Mouse (Mus musculus): ENCODE measurements at regions not wholly inside any gene's neighbourhood (a gene's known extent, or its start where the extent isn't known, plus 50 kb on each side); places are given as distances from the start of the nearest gene placed in this dataset.

GRCm38 (mm10) chr7:136670675-136671074, 223.7 kb upstream of the Mgmt start:
- Histone ChIP-seq H3K27ac (ENCODE audit: low read depth, low read length) (no peak overlapping the region), H3K27me3 (ENCODE audit: control insufficient read depth, insufficient read depth, low read length) (peaks cover 60% of the 10 kb centered on the region)
- no peak for ATAC-seq (replicated peaks; ENCODE audit: low FRiP score)

GRCm38 (mm10) chr7:136674159-136674558, 220.3 kb upstream of the Mgmt start:
- DNase-seq (ENCODE audit: low spot score) (no peak), ATAC-seq (replicated peaks; ENCODE audit: low FRiP score) (no peak)
- Histone ChIP-seq H3K27me3 (ENCODE audit: control insufficient read depth, insufficient read depth, low read length) (peaks cover 27% of the 10 kb centered on the region), H3K4me3 (ENCODE audit: low read depth, low read length) (no peak overlapping the region), H3K4me2 (ENCODE audit: low read depth, low read length, severe bottlenecking) (no peak overlapping the region), H3K27ac (ENCODE audit: low read depth, low read length) (no peak overlapping the region), H3K9ac (ENCODE audit: low read length) (no peak overlapping the region), H3K4me1 (replicated peaks; ENCODE audit: control insufficient read depth, insufficient read depth, low read length) (0 out of 2 replicates have a peak, but pooled peaks cover 3% of the 10 kb centered on the region), H3K9me3 (ENCODE audit: control insufficient read depth, low read length) (no peaks in the 10 kb centered on the region), H3K36me3 (ENCODE audit: control insufficient read depth, insufficient read depth, low read length) (no peaks in the 10 kb centered on the region)
- 39% methylated on average over 5 of the region's 5 CpGs for WGBS

More at GRCm38 (mm10) chr7:136670675-136671074, 223.7 kb upstream of the Mgmt start:
- no peak overlapping the region for H3K9ac ChIP-seq (ENCODE audit: low read length)
- no peaks in the 10 kb centered on the region for H3K9me3 ChIP-seq (ENCODE audit: control insufficient read depth, low read length)
- no peaks in the 10 kb centered on the region for H3K36me3 ChIP-seq (ENCODE audit: control insufficient read depth, insufficient read depth, low read length)
- H3K4me3 ChIP-seq (ENCODE audit: low read depth, low read length): no peak overlapping the region
- H3K4me1 ChIP-seq (replicated peaks; ENCODE audit: control insufficient read depth, insufficient read depth, low read length): 0 out of 2 replicates have a peak, but pooled peaks cover 4% of the 10 kb centered on the region
- WGBS: 67% methylated on average over 7 of the region's 7 CpGs
- no peak for DNase-seq (ENCODE audit: low spot score)
- no peak overlapping the region for H3K4me2 ChIP-seq (ENCODE audit: low read depth, low read length, severe bottlenecking)

DNA sequence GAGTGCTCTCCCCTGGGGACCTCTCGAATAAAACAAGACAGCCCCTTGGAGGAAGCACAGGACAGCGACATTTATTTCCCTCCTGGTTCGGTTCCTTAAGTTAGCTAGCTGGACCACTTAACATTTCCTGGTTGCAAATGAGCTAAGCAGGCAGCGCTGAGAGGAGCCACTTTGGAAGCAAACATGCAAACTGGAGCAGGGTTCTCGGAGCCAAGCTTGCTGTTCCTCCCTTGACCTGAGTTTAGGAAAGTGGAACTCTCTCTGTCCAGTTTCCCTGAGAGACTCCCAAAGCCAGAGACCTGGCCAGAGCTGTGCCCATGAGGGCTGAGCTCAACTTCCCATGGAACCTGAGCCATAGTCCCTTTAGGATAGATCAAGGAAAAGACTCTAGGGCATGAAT, 219.4 kb upstream of the Mgmt start:
- ATAC-seq (replicated peaks; ENCODE audit: low FRiP score): no peak
- H3K36me3 ChIP-seq (ENCODE audit: control insufficient read depth, insufficient read depth, low read length): no peaks in the 10 kb centered on the region
- no peak overlapping the region for H3K27ac ChIP-seq (ENCODE audit: low read depth, low read length)
- no peak overlapping the region for H3K9ac ChIP-seq (ENCODE audit: low read length)
- H3K4me3 ChIP-seq (ENCODE audit: low read depth, low read length): no peak overlapping the region
- H3K4me2 ChIP-seq (ENCODE audit: low read depth, low read length, severe bottlenecking): no peak overlapping the region
- WGBS: 60% methylated on average over 5 of the region's 5 CpGs
- H3K4me1 ChIP-seq (replicated peaks; ENCODE audit: control insufficient read depth, insufficient read depth, low read length): 0 out of 2 replicates have a peak, but pooled peaks cover 3% of the 10 kb centered on the region
- no peak for DNase-seq (ENCODE audit: low spot score)
- no peaks in the 10 kb centered on the region for H3K9me3 ChIP-seq (ENCODE audit: control insufficient read depth, low read length)
- peaks cover 19% of the 10 kb centered on the region for H3K27me3 ChIP-seq (ENCODE audit: control insufficient read depth, insufficient read depth, low read length)

DNA sequence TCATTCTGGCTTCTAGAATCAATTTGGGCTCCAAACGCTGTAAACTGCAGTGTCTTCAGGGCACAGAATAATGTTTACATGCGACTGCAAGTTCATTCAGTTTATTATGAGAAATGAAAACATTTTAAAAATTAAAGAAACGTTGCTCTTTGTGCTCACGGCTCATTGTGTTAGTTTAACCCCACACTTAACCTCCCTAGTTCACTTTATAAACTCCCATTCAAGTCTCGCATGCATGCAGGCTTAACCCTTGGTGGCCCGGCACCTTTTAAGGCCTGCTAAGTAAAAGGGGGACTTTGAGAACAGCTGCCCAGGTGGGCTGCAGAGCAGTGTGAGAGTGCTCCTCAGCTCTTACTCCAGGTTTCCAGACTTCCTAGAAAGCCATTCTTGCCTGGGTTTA, 218.3 kb upstream of the Mgmt start:
- Histone ChIP-seq H3K9ac (ENCODE audit: low read length) (no peak overlapping the region), H3K4me3 (ENCODE audit: low read depth, low read length) (no peak overlapping the region), H3K27ac (ENCODE audit: low read depth, low read length) (no peak overlapping the region), H3K27me3 (ENCODE audit: control insufficient read depth, insufficient read depth, low read length) (peaks cover 11% of the 10 kb centered on the region; the same call in 1 of the 2 replicates), H3K9me3 (ENCODE audit: control insufficient read depth, low read length) (no peaks in the 10 kb centered on the region), H3K4me2 (ENCODE audit: low read depth, low read length, severe bottlenecking) (no peak overlapping the region), H3K4me1 (replicated peaks; ENCODE audit: control insufficient read depth, insufficient read depth, low read length) (0 out of 2 replicates have a peak, but pooled peaks cover 3% of the 10 kb centered on the region), H3K36me3 (ENCODE audit: control insufficient read depth, insufficient read depth, low read length) (no peaks in the 10 kb centered on the region)
- 24% methylated on average over 6 of the region's 6 CpGs for WGBS
- ATAC-seq (replicated peaks; ENCODE audit: low FRiP score) (no peak), DNase-seq (ENCODE audit: low spot score) (no peak)

DNA sequence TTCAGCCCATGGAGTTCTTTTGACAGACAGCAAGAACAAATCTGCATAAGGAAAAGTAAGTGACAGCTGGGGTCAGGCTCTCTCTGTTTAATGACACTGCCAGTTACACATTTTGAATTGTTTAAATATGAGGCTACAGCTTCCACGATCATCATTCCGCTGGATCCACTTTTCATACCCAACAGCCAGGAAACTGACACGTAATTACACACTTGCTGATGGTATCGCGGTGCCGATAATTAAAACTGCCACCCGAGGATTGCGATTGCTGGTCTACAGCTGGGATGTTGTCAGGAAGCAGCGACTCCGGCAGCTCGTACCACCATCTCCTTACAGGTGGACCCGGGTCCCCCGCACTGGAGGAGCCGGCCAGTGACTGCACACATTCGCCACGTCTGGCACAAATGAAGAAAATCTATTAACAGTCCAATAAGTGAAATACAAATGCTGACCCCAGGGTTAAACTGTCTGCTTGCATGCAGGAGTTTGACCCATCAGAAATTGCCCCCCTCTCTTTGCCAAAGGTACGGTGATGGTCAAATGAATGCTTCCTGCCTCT, 217.3 kb upstream of the Mgmt start:
- no peaks in the 10 kb centered on the region for H3K36me3 ChIP-seq (ENCODE audit: control insufficient read depth, insufficient read depth, low read length)
- WGBS: 80% methylated on average over 17 of the region's 17 CpGs
- no peak for ATAC-seq (replicated peaks; ENCODE audit: low FRiP score)

DNA sequence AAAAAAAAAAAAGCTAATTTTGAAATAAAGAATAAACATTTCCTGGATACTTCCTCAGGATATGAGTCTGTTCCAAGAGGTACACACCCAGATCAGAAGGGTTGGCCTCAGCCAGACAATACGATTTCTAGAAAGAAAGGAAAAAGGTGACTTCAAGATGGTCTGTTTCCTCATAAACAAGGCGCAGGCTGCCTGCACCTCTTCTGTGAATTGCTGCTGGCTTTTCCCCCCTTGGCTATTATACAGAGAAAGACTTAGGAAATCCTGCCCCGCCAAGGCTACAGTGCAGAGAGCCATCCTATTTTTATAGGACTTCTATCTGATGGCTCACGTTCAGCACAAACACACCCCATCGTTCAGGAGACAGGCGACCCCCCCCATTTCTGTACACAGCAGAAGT, 204.8 kb upstream of the Mgmt start:
- 0 out of 2 replicates have a peak, but pooled peaks cover 3% of the 10 kb centered on the region for H3K4me1 ChIP-seq (replicated peaks; ENCODE audit: control insufficient read depth, insufficient read depth, low read length)
- no peaks in the 10 kb centered on the region for H3K36me3 ChIP-seq (ENCODE audit: control insufficient read depth, insufficient read depth, low read length)
- 34% methylated on average over 6 of the region's 6 CpGs for WGBS
- no peaks in the 10 kb centered on the region for H3K9me3 ChIP-seq (ENCODE audit: control insufficient read depth, low read length)
- no peak overlapping the region for H3K9ac ChIP-seq (ENCODE audit: low read length)
- no peak for ATAC-seq (replicated peaks; ENCODE audit: low FRiP score)
- no peak for DNase-seq (ENCODE audit: low spot score)
- H3K4me2 ChIP-seq (ENCODE audit: low read depth, low read length, severe bottlenecking): no peak overlapping the region
- no peak overlapping the region for H3K27ac ChIP-seq (ENCODE audit: low read depth, low read length)
- H3K27me3 ChIP-seq (ENCODE audit: control insufficient read depth, insufficient read depth, low read length): peaks cover 2% of the 10 kb centered on the region; the same call in 1 of the 2 replicates
- no peak overlapping the region for H3K4me3 ChIP-seq (ENCODE audit: low read depth, low read length)

More for the DNA sequence above, 217.3 kb upstream of the Mgmt start:
- no peak overlapping the region for H3K4me2 ChIP-seq (ENCODE audit: low read depth, low read length, severe bottlenecking)
- H3K9me3 ChIP-seq (ENCODE audit: control insufficient read depth, low read length): no peaks in the 10 kb centered on the region
- H3K4me3 ChIP-seq (ENCODE audit: low read depth, low read length): no peak overlapping the region
- 0 out of 2 replicates have a peak, but pooled peaks cover 3% of the 10 kb centered on the region for H3K4me1 ChIP-seq (replicated peaks; ENCODE audit: control insufficient read depth, insufficient read depth, low read length)
- H3K27me3 ChIP-seq (ENCODE audit: control insufficient read depth, insufficient read depth, low read length): peaks cover 6% of the 10 kb centered on the region; the same call in 1 of the 2 replicates
- no peak for DNase-seq (ENCODE audit: low spot score)
- no peak overlapping the region for H3K27ac ChIP-seq (ENCODE audit: low read depth, low read length)
- H3K9ac ChIP-seq (ENCODE audit: low read length): no peak overlapping the region

- WGBS: 92% methylated on average over 1 of the region's 1 CpGs
- ATAC-seq (replicated peaks; ENCODE audit: low FRiP score): no peak
These were observed 188.2 kb upstream of the Mgmt start for GRCm38 (mm10) chr7:136706246-136706645.

GRCm38 (mm10) chr7:136707200-136708003, 187.0 kb upstream of the Mgmt start:
- ATAC-seq (replicated peaks; ENCODE audit: low FRiP score) (no peak), DNase-seq (ENCODE audit: low spot score) (no peak)
- Histone ChIP-seq H3K9ac (ENCODE audit: low read length) (no peak overlapping the region), H3K4me2 (ENCODE audit: low read depth, low read length, severe bottlenecking) (no peak overlapping the region), H3K9me3 (ENCODE audit: control insufficient read depth, low read length) (no peaks in the 10 kb centered on the region), H3K27ac (ENCODE audit: low read depth, low read length) (no peak overlapping the region), H3K4me1 (replicated peaks; ENCODE audit: control insufficient read depth, insufficient read depth, low read length) (no peaks in the 10 kb centered on the region), H3K36me3 (ENCODE audit: control insufficient read depth, insufficient read depth, low read length) (no peaks in the 10 kb centered on the region), H3K4me3 (ENCODE audit: low read depth, low read length) (no peak overlapping the region), H3K27me3 (ENCODE audit: control insufficient read depth, insufficient read depth, low read length) (no peaks in the 10 kb centered on the region)
- WGBS: 82% methylated on average over 12 of the region's 12 CpGs

More at GRCm38 (mm10) chr7:136706246-136706645, 188.2 kb upstream of the Mgmt start:
- no peaks in the 10 kb centered on the region for H3K4me1 ChIP-seq (replicated peaks; ENCODE audit: control insufficient read depth, insufficient read depth, low read length)
- no peak overlapping the region for H3K27ac ChIP-seq (ENCODE audit: low read depth, low read length)
- no peaks in the 10 kb centered on the region for H3K27me3 ChIP-seq (ENCODE audit: control insufficient read depth, insufficient read depth, low read length)
- H3K9ac ChIP-seq (ENCODE audit: low read length): no peak overlapping the region
- H3K4me3 ChIP-seq (ENCODE audit: low read depth, low read length): no peak overlapping the region
- DNase-seq (ENCODE audit: low spot score): no peak
- no peak overlapping the region for H3K4me2 ChIP-seq (ENCODE audit: low read depth, low read length, severe bottlenecking)
- no peaks in the 10 kb centered on the region for H3K36me3 ChIP-seq (ENCODE audit: control insufficient read depth, insufficient read depth, low read length)
- H3K9me3 ChIP-seq (ENCODE audit: control insufficient read depth, low read length): no peaks in the 10 kb centered on the region
